In the genomic region with DNA sequence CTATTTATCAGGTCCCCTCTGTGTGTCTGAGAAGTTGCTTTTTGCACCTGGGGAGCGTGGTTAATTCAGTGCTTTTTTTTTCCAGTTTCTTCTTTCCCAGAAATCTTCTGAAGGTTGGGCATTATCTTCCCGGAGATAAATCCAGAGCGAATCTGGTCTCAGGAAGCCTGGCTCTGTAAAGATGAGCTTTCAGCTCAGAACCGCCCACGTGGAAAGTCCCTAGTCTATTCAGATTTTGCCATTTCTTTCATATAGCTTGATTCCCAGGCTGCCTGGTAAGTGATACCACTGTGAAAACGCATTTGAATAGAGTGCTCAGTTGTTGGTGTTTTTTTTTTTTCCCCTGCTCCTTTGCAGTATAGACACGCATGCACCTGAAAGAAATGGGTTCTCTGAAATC, we compare ENCODE assay signal across 21 mouse cellular contexts.
A peak's percentile ranks its signal among the peaks of the same experiment; 100 is the strongest.
DNase-seq lines count a peak whose midpoint lies in the region; ATAC-seq and TF ChIP-seq lines count a peak whose summit lies in the region.
"Had no signal": no experiment of that assay in that cellular context is flagged by ENCODE, and none has a peak within 500 bp of the region (broad histone marks: within the 10 kb centered on the region; RNA-seq: fewer than 3 reads in every experiment).

No protein-coding gene starts in this region.

- TF ChIP-seq CTCF in hindbrain, postnatal 0 days (IDR thresholded peaks at IDR 0.05; ENCODE audit: low read depth) = no peak

- H3K9me3 ChIP-seq in hindbrain, postnatal 0 days (ENCODE audit: low read length) = no peaks in the 10 kb centered on the region
- no peaks in the 10 kb centered on the region for H3K9me3 ChIP-seq in hindbrain, embryonic 14.5 days (ENCODE audit: control insufficient read depth, low read length)
- no peaks in the 10 kb centered on the region for H3K9me3 ChIP-seq in neural tube, embryonic 15.5 days (replicated peaks)
- H3K9me3 ChIP-seq in kidney, embryonic 14.5 days (ENCODE audit: control insufficient read depth, low read length) = no peaks in the 10 kb centered on the region
- H3K9me3 ChIP-seq: forebrain, embryonic 13.5 days; heart, embryonic 15.5 days; limb, embryonic 15.5 days; liver, embryonic 15.5 days had no signal

- H3K27ac ChIP-seq in hindbrain, postnatal 0 days = no peak overlapping the region
- H3K27ac ChIP-seq in hindbrain, embryonic 14.5 days = no peak overlapping the region
- H3K27ac ChIP-seq in neural tube, embryonic 15.5 days (replicated peaks) = 0 out of 2 replicates have a peak overlapping the region, but pooled peaks have one; percentile 28
- no peak overlapping the region for H3K27ac ChIP-seq in kidney, embryonic 14.5 days (ENCODE audit: low read depth, low read length)
- H3K27ac ChIP-seq: forebrain, embryonic 13.5 days; heart, embryonic 15.5 days; limb, embryonic 15.5 days; liver, embryonic 15.5 days; stomach, postnatal 0 days had no signal

- ATAC-seq in hindbrain, postnatal 0 days = no peak
- ATAC-seq in hindbrain, embryonic 14.5 days (ENCODE audit: low FRiP score) = no peak
- ATAC-seq in neural tube, embryonic 15.5 days (ENCODE audit: low FRiP score) = no peak
- no peak for ATAC-seq in kidney, embryonic 14.5 days (ENCODE audit: low FRiP score, low TSS enrichment)
- ATAC-seq: forebrain, embryonic 13.5 days; hindbrain, embryonic 16.5 days; intestine, postnatal 0 days had no signal

- H3K9ac ChIP-seq in hindbrain, postnatal 0 days (replicated peaks; ENCODE audit: low read length) = no peak overlapping the region
- no peak overlapping the region for H3K9ac ChIP-seq in hindbrain, embryonic 14.5 days
- H3K9ac ChIP-seq in neural tube, embryonic 15.5 days (replicated peaks) = no peak overlapping the region
- no peak overlapping the region for H3K9ac ChIP-seq in kidney, embryonic 14.5 days (ENCODE audit: low read depth, low read length)
- H3K9ac ChIP-seq: forebrain, embryonic 13.5 days; heart, embryonic 15.5 days; limb, embryonic 15.5 days; liver, embryonic 15.5 days had no signal

- intact Hi-C loops in left cerebral cortex, postnatal 14 days (cut with DNase I) = no loop called here

- H3K27me3 ChIP-seq in hindbrain, postnatal 0 days (ENCODE audit: insufficient read depth, low read length) = no peaks in the 10 kb centered on the region
- no peaks in the 10 kb centered on the region for H3K27me3 ChIP-seq in hindbrain, embryonic 14.5 days (ENCODE audit: control insufficient read depth, insufficient read depth, low read length)
- no peaks in the 10 kb centered on the region for H3K27me3 ChIP-seq in neural tube, embryonic 15.5 days (replicated peaks)
- no peaks in the 10 kb centered on the region for H3K27me3 ChIP-seq in kidney, embryonic 14.5 days (ENCODE audit: control insufficient read depth, insufficient read depth, low read length)
- H3K27me3 ChIP-seq: forebrain, embryonic 13.5 days; heart, embryonic 15.5 days; limb, embryonic 15.5 days; liver, embryonic 15.5 days had no signal

- peak; percentile 12 for DNase-seq in hindbrain, postnatal 0 days (ENCODE audit: low spot score)
- DNase-seq in hindbrain, embryonic 14.5 days (ENCODE audit: low spot score) = no peak
- DNase-seq in neural tube, embryonic 10.5 days (ENCODE audit: extremely low spot score, low spot score) = no peak
- DNase-seq in left cerebral cortex, postnatal 14 days (ENCODE audit: low spot score in 2 of 2) = peak; percentile 54 to 62
- peak; percentile 11 to 57 for DNase-seq in right cerebral cortex, postnatal 36 days (ENCODE audit: low spot score in 2 of 2)
- DNase-seq in cerebellum, postnatal 14 days = no peak
- DNase-seq: adrenal gland, postnatal 36 days; cerebellum, adult 8-10 months; gastrocnemius, postnatal 10 days; heart, adult 18-20 months; heart, postnatal 4 days; lung, postnatal 10 days had no signal

- H3K36me3 ChIP-seq in hindbrain, postnatal 0 days (ENCODE audit: insufficient read depth, low read length) = no peaks in the 10 kb centered on the region
- H3K36me3 ChIP-seq in hindbrain, embryonic 14.5 days (replicated peaks; ENCODE audit: control insufficient read depth, insufficient read depth) = no peaks in the 10 kb centered on the region
- no peaks in the 10 kb centered on the region for H3K36me3 ChIP-seq in neural tube, embryonic 15.5 days
- H3K36me3 ChIP-seq in kidney, embryonic 14.5 days (ENCODE audit: control insufficient read depth, insufficient read depth, low read length) = no peaks in the 10 kb centered on the region
- H3K36me3 ChIP-seq: heart, embryonic 15.5 days; limb, embryonic 15.5 days; liver, embryonic 15.5 days had no signal

- 29% methylated on average over 7 of the region's 7 CpGs for WGBS in hindbrain, postnatal 0 days
- WGBS in hindbrain, embryonic 14.5 days = 35% methylated on average over 7 of the region's 7 CpGs
- whole genome bisulfite sequencing in neural tube, embryonic 15.5 days = 51% methylated on average over 7 of the region's 7 CpGs
- 67% methylated on average over 7 of the region's 7 CpGs for WGBS in kidney, embryonic 14.5 days

- H3K4me1 ChIP-seq in hindbrain, postnatal 0 days (ENCODE audit: insufficient read depth, low read length) = no peaks in the 10 kb centered on the region
- H3K4me1 ChIP-seq in hindbrain, embryonic 14.5 days (replicated peaks; ENCODE audit: control insufficient read depth, insufficient read depth, low read length) = no peaks in the 10 kb centered on the region
- H3K4me1 ChIP-seq in neural tube, embryonic 15.5 days = 0 out of 2 replicates have a peak, but pooled peaks cover 2% of the 10 kb centered on the region
- H3K4me1 ChIP-seq in kidney, embryonic 14.5 days (ENCODE audit: control insufficient read depth, insufficient read depth, low read length) = no peaks in the 10 kb centered on the region
- H3K4me1 ChIP-seq: forebrain, embryonic 13.5 days; heart, embryonic 15.5 days; limb, embryonic 15.5 days; liver, embryonic 15.5 days had no signal

- no peak overlapping the region for H3K4me2 ChIP-seq in hindbrain, postnatal 0 days (ENCODE audit: low read depth, low read length)
- H3K4me2 ChIP-seq in hindbrain, embryonic 14.5 days (replicated peaks) = no peak overlapping the region
- no peak overlapping the region for H3K4me2 ChIP-seq in neural tube, embryonic 15.5 days
- no peak overlapping the region for H3K4me2 ChIP-seq in kidney, embryonic 14.5 days (replicated peaks; ENCODE audit: low read depth, low read length)
- H3K4me2 ChIP-seq: forebrain, embryonic 13.5 days; heart, embryonic 15.5 days; limb, embryonic 15.5 days; liver, embryonic 15.5 days had no signal

- no peak overlapping the region for H3K4me3 ChIP-seq in hindbrain, postnatal 0 days (ENCODE audit: low read length)
- no peak overlapping the region for H3K4me3 ChIP-seq in hindbrain, embryonic 14.5 days (replicated peaks; ENCODE audit: low read length)
- no peak overlapping the region for H3K4me3 ChIP-seq in neural tube, embryonic 15.5 days (replicated peaks)
- H3K4me3 ChIP-seq in kidney, embryonic 14.5 days (ENCODE audit: low read length) = no peak overlapping the region
- H3K4me3 ChIP-seq: forebrain, embryonic 13.5 days; heart, embryonic 15.5 days; limb, embryonic 15.5 days; liver, embryonic 15.5 days had no signal

Comparison
In these comparisons a context has a peak if more than half of its experiments do, and no peak if none do; other contexts are left out.
1. DNase-seq: peak in hindbrain, postnatal 0 days (single experiment), left cerebral cortex, postnatal 14 days (2 of 2) and right cerebral cortex, postnatal 36 days (2 of 2); none in hindbrain, embryonic 14.5 days (single experiment), neural tube, embryonic 10.5 days (single experiment) and cerebellum, postnatal 14 days (0 of 2).